Mouse (Mus musculus): ENCODE measurements at regions not wholly inside any gene's neighbourhood (a gene's known extent, or its start where the extent isn't known, plus 50 kb on each side); places are given as distances from the start of the nearest gene placed in this dataset.

DNA sequence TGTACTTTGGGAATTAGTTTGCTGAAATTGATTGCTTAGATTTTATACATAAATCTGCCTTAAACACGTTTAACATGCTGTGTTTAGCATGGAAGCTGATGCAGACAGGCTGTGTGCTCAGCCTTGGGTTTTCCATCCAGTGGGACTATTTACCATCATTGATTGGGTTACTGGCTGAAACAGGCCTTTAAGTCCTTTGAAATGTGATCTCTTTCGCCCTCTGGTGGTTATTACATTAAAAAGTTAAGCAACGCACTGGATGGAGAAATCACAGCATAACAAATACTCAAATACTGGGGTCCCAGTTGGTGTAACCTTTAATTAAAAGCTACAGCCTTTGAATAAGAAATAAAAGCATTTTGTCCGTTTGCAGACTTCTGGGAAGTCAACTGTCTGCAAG is 379.8 kb downstream of the Kcnj2 start:
- Histone ChIP-seq H3K27ac (ENCODE audit: low read length) (no peak overlapping the region), H3K9me3 (ENCODE audit: control insufficient read depth, low read length) (no peaks in the 10 kb centered on the region), H3K4me1 (replicated peaks; ENCODE audit: control insufficient read depth, insufficient read depth, low read length) (0 out of 2 replicates have a peak, but pooled peaks cover under 1% of the 10 kb centered on the region), H3K27me3 (ENCODE audit: control insufficient read depth, insufficient read depth, low read depth, low read length) (no peaks in the 10 kb centered on the region), H3K4me3 (ENCODE audit: low read length) (no peak overlapping the region), H3K4me2 (ENCODE audit: low read depth, low read length) (no peak overlapping the region), H3K9ac (ENCODE audit: low read length) (no peak overlapping the region), H3K36me3 (ENCODE audit: control insufficient read depth, insufficient read depth, low read length) (no peaks in the 10 kb centered on the region)
- ATAC-seq (ENCODE audit: low read depth) = no peak
- 6% methylated on average over 4 of the region's 4 CpGs for WGBS

DNA sequence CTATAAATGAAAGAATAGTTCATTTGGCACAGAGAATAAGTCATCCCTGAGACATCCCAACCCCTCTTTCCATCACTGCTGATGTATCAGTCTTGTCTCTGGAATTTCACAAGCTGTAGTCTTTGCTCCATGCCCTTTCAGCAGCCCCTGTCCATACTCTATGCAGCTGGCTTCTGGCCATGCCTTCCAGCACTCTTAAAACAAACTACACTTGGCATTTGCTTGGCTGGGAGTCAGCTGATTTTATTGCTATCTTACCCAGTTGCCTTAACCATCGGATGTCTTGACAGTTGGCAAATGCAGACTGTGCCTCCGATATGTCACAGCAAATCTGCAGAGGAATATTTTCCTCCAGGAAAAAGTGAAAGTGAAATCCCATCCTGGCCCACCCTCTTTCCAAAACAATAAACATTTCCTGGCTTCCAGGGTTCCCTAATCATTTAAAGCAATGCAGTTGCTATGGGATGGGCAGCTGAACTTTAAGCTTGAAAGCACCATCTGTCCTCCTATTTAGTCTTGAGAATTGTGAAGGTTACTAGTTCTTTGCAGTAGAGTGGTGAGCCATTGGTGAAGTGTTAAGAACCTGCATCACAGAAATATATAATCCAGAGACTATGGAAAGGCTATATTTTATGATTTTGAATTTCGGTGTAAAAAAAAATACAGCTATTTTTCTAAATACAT is 385.0 kb downstream of the Kcnj2 start:
- Histone ChIP-seq H3K9ac (ENCODE audit: low read length) (no peak overlapping the region), H3K27ac (ENCODE audit: low read length) (no peak overlapping the region), H3K4me3 (ENCODE audit: low read length) (no peak overlapping the region), H3K9me3 (ENCODE audit: control insufficient read depth, low read length) (no peaks in the 10 kb centered on the region), H3K27me3 (ENCODE audit: control insufficient read depth, insufficient read depth, low read depth, low read length) (no peaks in the 10 kb centered on the region), H3K4me1 (replicated peaks; ENCODE audit: control insufficient read depth, insufficient read depth, low read length) (0 out of 2 replicates have a peak, but pooled peaks cover 2% of the 10 kb centered on the region), H3K4me2 (ENCODE audit: low read depth, low read length) (peak overlapping the region; percentile 0; the same call in 1 of the 2 replicates), H3K36me3 (ENCODE audit: control insufficient read depth, insufficient read depth, low read length) (no peaks in the 10 kb centered on the region)
- no peak for ATAC-seq (ENCODE audit: low read depth)
- WGBS = 57% methylated on average over 3 of the region's 3 CpGs

DNA sequence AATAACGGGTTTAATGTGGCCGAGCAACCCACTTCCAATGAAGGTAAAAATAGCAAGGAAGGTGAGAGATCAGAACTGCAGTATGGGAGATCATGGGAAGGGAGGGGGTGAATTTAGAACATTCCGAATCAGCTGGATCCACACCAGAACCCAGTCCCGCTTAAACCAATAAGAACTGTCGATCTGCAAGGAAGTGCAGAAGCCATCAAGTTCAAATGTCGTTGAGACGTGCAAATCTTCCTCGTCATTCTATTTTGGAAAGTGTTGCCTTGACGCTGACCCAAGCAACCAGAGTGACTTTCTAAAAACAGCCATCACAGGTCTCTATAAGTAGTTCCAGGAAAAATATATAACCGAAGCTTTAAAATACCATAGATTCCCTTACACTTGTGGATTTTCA is 394.1 kb downstream of the Kcnj2 start:
- Histone ChIP-seq H3K4me1 (replicated peaks; ENCODE audit: control insufficient read depth, insufficient read depth, low read length) (no peaks in the 10 kb centered on the region), H3K9ac (ENCODE audit: low read length) (no peak overlapping the region), H3K27ac (ENCODE audit: low read length) (no peak overlapping the region), H3K36me3 (ENCODE audit: control insufficient read depth, insufficient read depth, low read length) (no peaks in the 10 kb centered on the region), H3K4me3 (ENCODE audit: low read length) (no peak overlapping the region), H3K9me3 (ENCODE audit: control insufficient read depth, low read length) (no peaks in the 10 kb centered on the region), H3K27me3 (ENCODE audit: control insufficient read depth, insufficient read depth, low read depth, low read length) (no peaks in the 10 kb centered on the region), H3K4me2 (ENCODE audit: low read depth, low read length) (no peak overlapping the region)
- no peak for ATAC-seq (ENCODE audit: low read depth)
- 83% methylated on average over 10 of the region's 10 CpGs for WGBS

DNA sequence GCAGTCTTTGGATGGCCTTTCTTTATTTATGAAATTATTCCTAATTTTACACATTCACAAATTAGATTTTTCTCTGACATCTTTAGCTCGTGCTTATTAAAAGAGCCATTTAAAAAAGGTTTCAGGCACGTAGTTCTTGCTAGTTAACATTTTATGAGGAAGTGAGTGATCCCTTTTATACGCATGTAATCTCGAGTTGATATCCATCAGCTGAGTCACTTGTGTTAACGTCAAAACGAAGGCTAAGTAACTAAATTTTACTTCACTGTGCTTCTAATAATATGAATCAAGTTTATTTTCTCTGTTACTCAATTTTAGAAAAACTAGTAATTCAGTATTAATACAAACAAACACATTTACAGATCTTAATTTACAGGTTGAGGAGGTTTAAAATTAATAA is 419.0 kb downstream of the Kcnj2 start:
- Histone ChIP-seq H3K36me3 (ENCODE audit: control insufficient read depth, insufficient read depth, low read length) (no peaks in the 10 kb centered on the region), H3K27ac (ENCODE audit: low read length) (no peak overlapping the region), H3K27me3 (ENCODE audit: control insufficient read depth, insufficient read depth, low read depth, low read length) (no peaks in the 10 kb centered on the region), H3K4me2 (ENCODE audit: low read depth, low read length) (no peak overlapping the region), H3K4me3 (ENCODE audit: low read length) (no peak overlapping the region), H3K4me1 (replicated peaks; ENCODE audit: control insufficient read depth, insufficient read depth, low read length) (no peaks in the 10 kb centered on the region), H3K9ac (ENCODE audit: low read length) (no peak overlapping the region), H3K9me3 (ENCODE audit: control insufficient read depth, low read length) (no peaks in the 10 kb centered on the region)
- WGBS = 71% methylated on average over 6 of the region's 6 CpGs
- no peak for ATAC-seq (ENCODE audit: low read depth)

DNA sequence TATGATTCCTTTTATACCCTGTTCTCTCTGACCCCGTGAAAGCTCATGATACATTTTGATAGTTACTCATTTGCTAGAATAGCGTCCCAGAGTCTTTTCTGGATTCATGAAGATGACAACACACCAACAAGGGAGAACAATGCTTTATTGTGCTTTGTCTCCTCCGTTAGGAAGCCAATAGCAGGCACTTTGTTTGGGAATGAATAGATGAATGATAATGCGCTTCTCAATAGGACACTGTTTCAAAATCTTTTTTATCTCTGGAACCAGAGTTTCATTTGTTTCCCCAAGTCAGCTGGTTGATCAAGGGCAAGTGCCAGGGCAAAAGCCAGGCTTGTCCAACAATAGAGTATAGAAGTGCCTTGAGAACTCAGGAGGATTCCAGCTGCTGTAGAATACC is 446.5 kb downstream of the Kcnj2 start:
- ATAC-seq (ENCODE audit: low read depth) = no peak
- H3K4me1 ChIP-seq (replicated peaks; ENCODE audit: control insufficient read depth, insufficient read depth, low read length) = no peaks in the 10 kb centered on the region

DNA sequence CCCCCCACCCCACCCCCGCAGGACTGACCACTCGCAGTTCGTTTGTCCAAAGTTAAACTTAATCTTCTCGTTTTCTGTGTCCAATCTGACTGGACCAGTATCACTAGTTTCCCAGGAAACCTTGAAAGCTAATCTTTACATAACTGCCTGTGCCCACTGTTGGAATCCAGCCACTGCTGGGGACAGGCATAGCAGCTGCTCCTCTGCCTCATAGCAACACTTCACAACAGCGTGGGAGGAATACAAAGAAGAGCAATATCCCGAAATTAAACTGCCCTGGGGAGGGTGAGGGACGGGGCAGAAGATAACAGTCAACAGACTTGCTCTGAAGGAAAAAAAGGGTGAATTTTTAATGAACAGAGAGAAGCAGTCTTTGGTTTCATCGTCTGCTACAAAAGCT is 456.8 kb downstream of the Kcnj2 start:
- H3K4me2 ChIP-seq (ENCODE audit: low read depth, low read length) = no peak overlapping the region
- H3K36me3 ChIP-seq (ENCODE audit: control insufficient read depth, insufficient read depth, low read length) = no peaks in the 10 kb centered on the region
- no peak overlapping the region for H3K9ac ChIP-seq (ENCODE audit: low read length)
- H3K27me3 ChIP-seq (ENCODE audit: control insufficient read depth, insufficient read depth, low read depth, low read length) = no peaks in the 10 kb centered on the region
- H3K4me3 ChIP-seq (ENCODE audit: low read length) = no peak overlapping the region
- H3K4me1 ChIP-seq (replicated peaks; ENCODE audit: control insufficient read depth, insufficient read depth, low read length) = no peaks in the 10 kb centered on the region
- no peaks in the 10 kb centered on the region for H3K9me3 ChIP-seq (ENCODE audit: control insufficient read depth, low read length)
- H3K27ac ChIP-seq (ENCODE audit: low read length) = no peak overlapping the region
- ATAC-seq (ENCODE audit: low read depth) = no peak
- 57% methylated on average over 8 of the region's 8 CpGs for WGBS

More for the DNA sequence above, 446.5 kb downstream of the Kcnj2 start:
- no peak overlapping the region for H3K4me2 ChIP-seq (ENCODE audit: low read depth, low read length)
- H3K36me3 ChIP-seq (ENCODE audit: control insufficient read depth, insufficient read depth, low read length) = no peaks in the 10 kb centered on the region
- H3K27me3 ChIP-seq (ENCODE audit: control insufficient read depth, insufficient read depth, low read depth, low read length) = no peaks in the 10 kb centered on the region
- H3K4me3 ChIP-seq (ENCODE audit: low read length) = no peak overlapping the region
- no peak overlapping the region for H3K9ac ChIP-seq (ENCODE audit: low read length)
- H3K27ac ChIP-seq (ENCODE audit: low read length) = no peak overlapping the region
- whole genome bisulfite sequencing = 63% methylated on average over 4 of the region's 4 CpGs
- H3K9me3 ChIP-seq (ENCODE audit: control insufficient read depth, low read length) = no peaks in the 10 kb centered on the region

DNA sequence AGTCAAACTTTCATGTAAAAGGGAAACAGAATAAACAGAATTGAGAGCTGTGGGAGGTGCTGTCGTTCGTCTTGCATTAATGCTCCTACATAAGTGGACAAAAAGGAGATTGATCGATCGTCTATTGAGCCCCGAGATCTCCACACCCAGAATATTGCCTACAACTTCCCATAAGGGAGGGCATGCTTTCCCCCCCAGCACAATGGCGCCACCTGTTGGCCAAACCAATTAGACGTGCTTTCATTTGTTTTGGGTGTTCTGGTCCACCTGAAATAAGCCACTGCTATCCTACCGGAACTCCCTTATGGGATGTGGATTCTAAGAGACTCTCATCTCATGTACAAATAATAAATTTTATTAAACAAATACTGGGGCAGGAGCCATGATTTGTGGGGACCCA is 457.5 kb downstream of the Kcnj2 start:
- no peak overlapping the region for H3K4me3 ChIP-seq (ENCODE audit: low read length)
- no peaks in the 10 kb centered on the region for H3K9me3 ChIP-seq (ENCODE audit: control insufficient read depth, low read length)
- H3K27me3 ChIP-seq (ENCODE audit: control insufficient read depth, insufficient read depth, low read depth, low read length) = no peaks in the 10 kb centered on the region
- no peaks in the 10 kb centered on the region for H3K36me3 ChIP-seq (ENCODE audit: control insufficient read depth, insufficient read depth, low read length)
- WGBS = 57% methylated on average over 8 of the region's 8 CpGs
- no peaks in the 10 kb centered on the region for H3K4me1 ChIP-seq (replicated peaks; ENCODE audit: control insufficient read depth, insufficient read depth, low read length)
- no peak overlapping the region for H3K27ac ChIP-seq (ENCODE audit: low read length)
- H3K4me2 ChIP-seq (ENCODE audit: low read depth, low read length) = no peak overlapping the region
- no peak overlapping the region for H3K9ac ChIP-seq (ENCODE audit: low read length)
- ATAC-seq (ENCODE audit: low read depth) = no peak

DNA sequence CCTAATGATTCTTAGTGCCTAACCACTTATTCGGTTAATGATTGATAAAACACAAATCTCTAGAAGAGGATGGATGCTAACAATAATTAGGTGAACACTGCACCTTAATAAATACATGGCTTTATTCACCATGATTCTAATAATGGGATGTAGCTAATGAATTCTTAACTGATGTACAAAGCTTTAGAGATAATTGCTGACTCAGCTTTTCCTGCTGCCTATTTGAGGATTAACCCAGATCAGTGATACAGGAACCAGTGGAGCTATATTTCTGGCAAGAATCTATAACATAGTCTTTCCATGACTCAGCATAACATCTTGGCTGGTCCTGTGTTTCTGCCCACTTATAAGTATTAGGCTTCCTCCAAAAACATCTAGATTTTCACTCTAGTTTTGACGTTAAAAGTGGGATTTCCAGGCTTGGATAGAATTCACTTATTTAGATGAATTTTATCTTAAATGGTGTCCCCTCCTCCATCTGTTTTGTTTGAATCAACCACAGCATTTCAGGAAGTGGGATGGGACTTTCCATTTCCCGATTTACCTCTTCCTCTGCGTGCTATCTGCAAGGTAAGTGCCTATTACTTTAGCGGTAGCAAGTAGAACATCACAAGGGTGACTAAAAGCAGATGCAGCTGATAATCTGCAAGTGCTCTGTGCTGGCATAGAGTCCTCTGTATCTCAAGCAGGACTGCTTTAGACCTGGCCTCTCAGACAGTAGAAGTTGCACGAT is 460.2 kb downstream of the Kcnj2 start:
- no peaks in the 10 kb centered on the region for H3K27me3 ChIP-seq (ENCODE audit: control insufficient read depth, insufficient read depth, low read depth, low read length)
- 72% methylated on average over 6 of the region's 6 CpGs for WGBS
- H3K9ac ChIP-seq (ENCODE audit: low read length) = no peak overlapping the region

DNA sequence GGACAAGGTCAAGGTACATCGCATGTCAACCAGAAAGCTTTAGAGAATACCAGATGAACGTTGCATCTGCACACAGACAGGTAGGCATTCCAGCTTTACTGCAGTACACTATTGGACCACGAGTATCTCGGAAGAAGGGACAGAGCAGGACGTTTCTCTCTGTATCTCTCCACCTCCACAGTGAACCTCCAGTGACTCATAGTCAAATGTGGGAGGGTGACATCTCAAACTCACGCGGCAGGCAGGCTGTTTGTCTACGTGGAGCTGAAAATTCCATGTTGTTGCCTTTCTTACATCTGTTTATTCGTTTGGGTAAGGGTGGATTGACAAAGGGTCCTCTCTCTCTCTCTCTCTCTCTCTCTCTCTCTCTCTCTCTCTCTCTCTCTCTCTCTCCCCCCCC is 463.6 kb downstream of the Kcnj2 start:
- H3K36me3 ChIP-seq (ENCODE audit: control insufficient read depth, insufficient read depth, low read length) = no peaks in the 10 kb centered on the region

More for the DNA sequence above, 460.2 kb downstream of the Kcnj2 start:
- H3K36me3 ChIP-seq (ENCODE audit: control insufficient read depth, insufficient read depth, low read length) = no peaks in the 10 kb centered on the region
- no peak overlapping the region for H3K4me3 ChIP-seq (ENCODE audit: low read length)
- no peaks in the 10 kb centered on the region for H3K9me3 ChIP-seq (ENCODE audit: control insufficient read depth, low read length)
- no peaks in the 10 kb centered on the region for H3K4me1 ChIP-seq (replicated peaks; ENCODE audit: control insufficient read depth, insufficient read depth, low read length)
- H3K4me2 ChIP-seq (ENCODE audit: low read depth, low read length) = no peak overlapping the region
- no peak overlapping the region for H3K27ac ChIP-seq (ENCODE audit: low read length)
- no peak for ATAC-seq (ENCODE audit: low read depth)

More for the DNA sequence above, 463.6 kb downstream of the Kcnj2 start:
- no peaks in the 10 kb centered on the region for H3K4me1 ChIP-seq (replicated peaks; ENCODE audit: control insufficient read depth, insufficient read depth, low read length)
- H3K4me2 ChIP-seq (ENCODE audit: low read depth, low read length) = no peak overlapping the region
- H3K27ac ChIP-seq (ENCODE audit: low read length) = no peak overlapping the region
- no peak overlapping the region for H3K9ac ChIP-seq (ENCODE audit: low read length)
- 69% methylated on average over 9 of the region's 9 CpGs for WGBS
- no peak overlapping the region for H3K4me3 ChIP-seq (ENCODE audit: low read length)
- no peaks in the 10 kb centered on the region; the same call in 1 of the 2 replicates for H3K27me3 ChIP-seq (ENCODE audit: control insufficient read depth, insufficient read depth, low read depth, low read length)
- H3K9me3 ChIP-seq (ENCODE audit: control insufficient read depth, low read length) = no peaks in the 10 kb centered on the region
- no peak for ATAC-seq (ENCODE audit: low read depth)
